In the genomic region with DNA sequence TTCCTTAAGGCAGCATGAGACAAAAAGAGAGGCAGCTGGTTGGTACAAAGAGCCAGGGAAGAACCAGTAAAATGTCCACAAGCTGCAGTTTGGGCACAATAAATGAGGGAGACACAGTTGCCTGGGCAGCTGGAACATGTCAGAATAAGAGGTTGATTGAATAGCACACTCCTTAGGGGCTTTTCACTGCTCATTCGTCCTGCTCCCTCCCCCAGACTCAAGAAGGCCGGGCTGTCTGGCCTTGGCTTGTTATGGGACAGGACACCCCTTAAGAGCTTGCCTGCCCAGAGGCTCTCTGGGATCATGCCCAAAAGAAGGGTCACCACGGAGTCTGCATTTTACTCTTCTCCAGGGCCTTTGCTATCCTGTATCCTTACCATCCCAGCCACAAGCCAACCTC, we compare ENCODE assay signal across 18 mouse cellular contexts. TPM values are rescaled to one million over a fixed set of nuclear protein-coding genes. Genes with fewer than 3 reads are reported as not detected.
A peak's percentile ranks its signal among the peaks of the same experiment; 100 is the strongest.
DNase-seq lines count a peak whose midpoint lies in the region; ATAC-seq lines count a peak whose summit lies in the region.
"Had no signal": no experiment of that assay in that cellular context is flagged by ENCODE, and none has a peak within 500 bp of the region (broad histone marks: within the 10 kb centered on the region; RNA-seq: fewer than 3 reads in every experiment).

No protein-coding gene starts in this region.

- no peaks in the 10 kb centered on the region for H3K36me3 ChIP-seq in kidney, embryonic 14.5 days (ENCODE audit: control insufficient read depth, insufficient read depth, low read length)
- H3K36me3 ChIP-seq in midbrain, embryonic 14.5 days (ENCODE audit: control insufficient read depth, insufficient read depth, low read length) = no peaks in the 10 kb centered on the region
- H3K36me3 ChIP-seq in midbrain, embryonic 16.5 days (ENCODE audit: control insufficient read depth, insufficient read depth, low read length) = no peaks in the 10 kb centered on the region
- no peaks in the 10 kb centered on the region for H3K36me3 ChIP-seq in hindbrain, embryonic 13.5 days
- no peaks in the 10 kb centered on the region for H3K36me3 ChIP-seq in stomach, embryonic 15.5 days
- H3K36me3 ChIP-seq: embryonic facial prominence, embryonic 15.5 days; G1E; midbrain, embryonic 13.5 days had no signal

- DNase-seq in kidney, postnatal 36 days = no peak
- DNase-seq in midbrain, embryonic 14.5 days = peak; percentile 2
- DNase-seq in right cerebral cortex, postnatal 14 days = no peak
- DNase-seq: adrenal gland, adult 2 months; cerebellum, adult 11-12 months; cerebellum, postnatal 36 days; gastrocnemius, postnatal 36 days; lung, postnatal 4 days had no signal

- H3K27me3 ChIP-seq in kidney, embryonic 14.5 days (ENCODE audit: control insufficient read depth, insufficient read depth, low read length) = no peaks in the 10 kb centered on the region
- no peaks in the 10 kb centered on the region for H3K27me3 ChIP-seq in midbrain, embryonic 14.5 days (ENCODE audit: control insufficient read depth, insufficient read depth, low read length)
- no peaks in the 10 kb centered on the region for H3K27me3 ChIP-seq in midbrain, embryonic 16.5 days (ENCODE audit: control insufficient read depth, insufficient read depth, low read depth, low read length)
- H3K27me3 ChIP-seq in hindbrain, embryonic 13.5 days = no peaks in the 10 kb centered on the region
- H3K27me3 ChIP-seq in stomach, embryonic 15.5 days (replicated peaks) = no peaks in the 10 kb centered on the region
- H3K27me3 ChIP-seq: embryonic facial prominence, embryonic 15.5 days; midbrain, embryonic 13.5 days had no signal

- no peaks in the 10 kb centered on the region for H3K4me1 ChIP-seq in kidney, embryonic 14.5 days (ENCODE audit: control insufficient read depth, insufficient read depth, low read length)
- H3K4me1 ChIP-seq in midbrain, embryonic 14.5 days (ENCODE audit: control insufficient read depth, insufficient read depth, low read length) = no peaks in the 10 kb centered on the region
- H3K4me1 ChIP-seq in midbrain, embryonic 16.5 days (ENCODE audit: control insufficient read depth, insufficient read depth, low read length) = no peaks in the 10 kb centered on the region
- H3K4me1 ChIP-seq in hindbrain, embryonic 13.5 days (replicated peaks) = peaks cover 7% of the 10 kb centered on the region
- 0 out of 2 replicates have a peak, but pooled peaks cover 7% of the 10 kb centered on the region for H3K4me1 ChIP-seq in stomach, embryonic 15.5 days
- H3K4me1 ChIP-seq: embryonic facial prominence, embryonic 15.5 days; midbrain, embryonic 13.5 days had no signal

- H3K27ac ChIP-seq in kidney, embryonic 14.5 days (ENCODE audit: low read depth, low read length) = no peak overlapping the region
- H3K27ac ChIP-seq in midbrain, embryonic 14.5 days (replicated peaks; ENCODE audit: low read depth, low read length) = no peak overlapping the region
- no peak overlapping the region for H3K27ac ChIP-seq in midbrain, embryonic 16.5 days (ENCODE audit: low read length)
- H3K27ac ChIP-seq in hindbrain, embryonic 13.5 days = peak overlapping the region; percentile 44
- peak overlapping the region; percentile 31; the same call in 1 of the 2 replicates for H3K27ac ChIP-seq in stomach, embryonic 15.5 days
- H3K27ac ChIP-seq: embryonic facial prominence, embryonic 15.5 days; liver, embryonic 14.5 days; midbrain, embryonic 13.5 days had no signal

- no peak overlapping the region for H3K9ac ChIP-seq in kidney, embryonic 14.5 days (ENCODE audit: low read depth, low read length)
- no peak overlapping the region for H3K9ac ChIP-seq in midbrain, embryonic 14.5 days (replicated peaks; ENCODE audit: low read length)
- no peak overlapping the region for H3K9ac ChIP-seq in midbrain, embryonic 16.5 days (ENCODE audit: low read depth, low read length)
- H3K9ac ChIP-seq in hindbrain, embryonic 13.5 days = no peak overlapping the region
- H3K9ac ChIP-seq in stomach, embryonic 15.5 days = no peak overlapping the region
- H3K9ac ChIP-seq: embryonic facial prominence, embryonic 15.5 days; liver, embryonic 14.5 days; midbrain, embryonic 13.5 days had no signal

- H3K9me3 ChIP-seq in kidney, embryonic 14.5 days (ENCODE audit: control insufficient read depth, low read length) = no peaks in the 10 kb centered on the region
- no peaks in the 10 kb centered on the region for H3K9me3 ChIP-seq in midbrain, embryonic 14.5 days (ENCODE audit: control insufficient read depth, low read length)
- no peaks in the 10 kb centered on the region for H3K9me3 ChIP-seq in midbrain, embryonic 16.5 days (replicated peaks; ENCODE audit: control insufficient read depth, low read length, poor library complexity, severe bottlenecking)
- no peaks in the 10 kb centered on the region for H3K9me3 ChIP-seq in hindbrain, embryonic 13.5 days
- no peaks in the 10 kb centered on the region for H3K9me3 ChIP-seq in stomach, embryonic 15.5 days
- H3K9me3 ChIP-seq: embryonic facial prominence, embryonic 15.5 days; G1E; midbrain, embryonic 13.5 days had no signal

- 14% methylated on average over 3 of the region's 3 CpGs for WGBS in kidney, embryonic 14.5 days
- WGBS in midbrain, embryonic 14.5 days = 31% methylated on average over 3 of the region's 3 CpGs
- 35% methylated on average over 3 of the region's 3 CpGs for WGBS in midbrain, embryonic 16.5 days
- 16% methylated on average over 3 of the region's 3 CpGs for WGBS in hindbrain, embryonic 13.5 days
- 30% methylated on average over 3 of the region's 3 CpGs for WGBS in stomach, embryonic 15.5 days

- H3K4me3 ChIP-seq in kidney, embryonic 14.5 days (ENCODE audit: low read length) = no peak overlapping the region
- no peak overlapping the region for H3K4me3 ChIP-seq in midbrain, embryonic 14.5 days (replicated peaks; ENCODE audit: low read depth, low read length)
- H3K4me3 ChIP-seq in midbrain, embryonic 16.5 days (ENCODE audit: low read depth, low read length) = no peak overlapping the region
- H3K4me3 ChIP-seq in hindbrain, embryonic 13.5 days = no peak overlapping the region
- H3K4me3 ChIP-seq in stomach, embryonic 15.5 days (replicated peaks) = no peak overlapping the region
- H3K4me3 ChIP-seq: embryonic facial prominence, embryonic 15.5 days; midbrain, embryonic 13.5 days had no signal

- H3K4me2 ChIP-seq in kidney, embryonic 14.5 days (replicated peaks; ENCODE audit: low read depth, low read length) = no peak overlapping the region
- H3K4me2 ChIP-seq in midbrain, embryonic 14.5 days (ENCODE audit: low read length) = no peak overlapping the region
- no peak overlapping the region for H3K4me2 ChIP-seq in midbrain, embryonic 16.5 days (ENCODE audit: low read length)
- H3K4me2 ChIP-seq in hindbrain, embryonic 13.5 days = no peak overlapping the region
- H3K4me2 ChIP-seq in stomach, embryonic 15.5 days = no peak overlapping the region
- H3K4me2 ChIP-seq: embryonic facial prominence, embryonic 15.5 days; midbrain, embryonic 13.5 days had no signal

- peak; percentile 73; the same call in 1 of the 2 replicates for ATAC-seq in kidney, embryonic 14.5 days (ENCODE audit: low FRiP score, low TSS enrichment)
- no peak for ATAC-seq in midbrain, embryonic 14.5 days (ENCODE audit: low FRiP score, low TSS enrichment)
- no peak for ATAC-seq in midbrain, embryonic 16.5 days
- ATAC-seq in hindbrain, embryonic 13.5 days (ENCODE audit: low FRiP score) = 0 out of 2 replicates have a peak, but pooled peaks have one; percentile 52
- ATAC-seq in stomach, embryonic 15.5 days (ENCODE audit: insufficient read depth, low FRiP score, low read depth) = no peak
- ATAC-seq: midbrain, embryonic 13.5 days had no signal

RNA-seq across cellular contexts. Expression of a gene that starts 11.3 kb away (rescaled TPM):
- 0.19 TPM in 1 of 2 replicates, not detected in the other for polyA plus RNA-seq in kidney, embryonic 14.5 days (2014; fragmentation: Nextera tagmentation; extraction: Ambion mirVana)
- not detected in 2 replicates for polyA plus RNA-seq in midbrain, embryonic 14.5 days (2014; fragmentation: Nextera tagmentation; extraction: Ambion mirVana)
- polyA plus RNA-seq in midbrain, embryonic 16.5 days (2015; fragmentation: Nextera tagmentation; extraction: Ambion mirVana) = not detected in 2 replicates
- 0.09 TPM in 1 of 2 replicates, not detected in the other for polyA plus RNA-seq in hindbrain, embryonic 13.5 days (2015; fragmentation: Nextera tagmentation; extraction: Ambion mirVana)
- 6.2 and 7.4 TPM in 2 replicates for polyA plus RNA-seq in stomach, embryonic 15.5 days (2015; fragmentation: Nextera tagmentation; extraction: Ambion mirVana)
- polyA plus RNA-seq: adrenal gland, adult 2 months; embryonic facial prominence, embryonic 15.5 days; G1E; heart, embryonic 14.5 days; midbrain, embryonic 13.5 days had no signal

RNA-seq across cellular contexts. Expression of a gene that starts 58.6 kb away (rescaled TPM):
- 0.11 TPM in 1 of 2 replicates, not detected in the other for polyA plus RNA-seq in kidney, embryonic 14.5 days (2014; fragmentation: Nextera tagmentation; extraction: Ambion mirVana)
- 0.51 and 1.0 TPM in 2 replicates for polyA plus RNA-seq in midbrain, embryonic 14.5 days (2014; fragmentation: Nextera tagmentation; extraction: Ambion mirVana)
- 1.3 and 2.0 TPM in 2 replicates for polyA plus RNA-seq in midbrain, embryonic 16.5 days (2015; fragmentation: Nextera tagmentation; extraction: Ambion mirVana)
- polyA plus RNA-seq in hindbrain, embryonic 13.5 days (2015; fragmentation: Nextera tagmentation; extraction: Ambion mirVana) = 0.74 and 1.8 TPM in 2 replicates
- 0.09 and 0.14 TPM in 2 replicates for polyA plus RNA-seq in stomach, embryonic 15.5 days (2015; fragmentation: Nextera tagmentation; extraction: Ambion mirVana)
- polyA plus RNA-seq: adrenal gland, adult 2 months; G1E; heart, embryonic 14.5 days; stomach, embryonic 14.5 days had no signal

Comparison
In these comparisons a context has a peak if more than half of its experiments do, and no peak if none do; other contexts are left out.
1. ATAC-seq: peak in kidney, embryonic 14.5 days (single experiment) and hindbrain, embryonic 13.5 days (single experiment); none in midbrain, embryonic 14.5 days (single experiment), midbrain, embryonic 16.5 days (single experiment) and stomach, embryonic 15.5 days (single experiment).
2. H3K27ac ChIP-seq: peak in hindbrain, embryonic 13.5 days (single experiment) and stomach, embryonic 15.5 days (single experiment); none in kidney, embryonic 14.5 days (single experiment), midbrain, embryonic 14.5 days (single experiment) and midbrain, embryonic 16.5 days (single experiment).